Mouse (Mus musculus) lung, postnatal 4 days (tissue): Measurements from ENCODE around the gene R3hdm1.
A peak's percentile ranks its signal among the peaks of the same experiment; 100 is the strongest.
"Not testable (repeated sequence)": the region's sequence is repeated elsewhere in the genome, so short reads cannot be mapped to it uniquely, and the experiment has no call there.

Experiments used
- DNase-seq, 2 experiments: peaks; one replicate each; pipeline ENCODE4 v3.0.0; 2021

R3hdm1 gene

DNA sequence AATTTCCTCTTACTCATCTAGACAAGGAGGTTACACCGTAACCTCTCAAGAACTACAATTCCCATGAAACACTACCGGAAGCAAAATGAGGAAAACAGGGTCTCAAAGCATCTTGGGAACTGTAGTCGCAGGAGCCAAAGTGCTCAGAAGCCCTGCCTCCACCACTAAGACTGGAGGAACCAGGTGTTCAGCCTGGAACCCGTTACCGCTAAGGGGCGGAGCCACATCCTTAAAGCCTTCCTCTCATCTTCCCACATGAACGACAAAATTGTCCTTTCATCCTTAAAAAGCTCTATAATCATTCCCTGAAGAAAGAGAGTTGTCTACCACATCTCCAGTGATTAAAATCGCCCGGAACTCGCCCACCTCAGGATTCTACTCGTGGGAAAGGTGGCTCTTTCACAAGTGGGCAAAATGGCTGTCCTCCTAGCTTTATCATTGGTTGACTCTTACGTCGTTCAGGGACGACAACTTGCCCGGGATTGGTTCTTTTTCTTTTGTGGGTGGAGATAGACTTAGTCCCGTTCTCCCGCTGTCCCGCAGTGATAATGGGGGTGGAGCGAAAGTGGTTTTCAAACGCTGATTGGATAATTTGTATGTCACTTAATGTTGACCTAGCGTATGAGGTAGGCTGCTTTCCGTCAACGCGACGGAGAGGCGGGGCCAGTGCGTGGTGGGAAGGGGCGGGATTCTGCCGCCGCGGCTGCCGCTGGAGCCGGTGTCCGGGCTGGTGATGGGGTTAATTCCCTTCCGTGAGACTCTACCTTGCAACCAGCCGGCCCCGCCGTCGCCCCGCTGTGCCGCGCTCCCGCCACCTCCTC lies at the start of gene R3hdm1, which contains the start of gene Zranb3:
Gene R3hdm1 (plus strand): TSS at position 661 of the 821 bp plus-strand sequence.
Gene Zranb3 (minus strand): TSS at position 407 of the 821 bp plus-strand sequence.
- DNase-seq = peak; percentile 96 to 98

DNA sequence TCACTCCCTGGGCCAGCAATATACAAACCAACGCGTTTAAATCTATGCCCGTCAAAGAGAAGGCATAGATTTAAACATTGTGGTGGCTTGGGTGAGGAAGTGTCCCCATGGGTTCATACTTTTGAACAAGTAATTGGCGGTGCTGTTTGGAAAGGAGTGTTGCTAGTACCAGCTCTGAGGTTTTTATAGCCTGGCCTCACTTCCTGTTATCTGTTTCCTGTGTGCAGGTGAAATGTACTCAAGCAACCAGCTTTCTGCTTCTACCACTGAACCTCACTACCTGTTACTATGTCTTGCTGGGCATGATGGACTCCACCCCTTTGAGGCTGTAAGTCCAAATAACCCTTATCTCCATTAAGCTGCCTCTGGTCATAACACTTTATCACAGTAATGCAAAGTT lies 45.8 kb upstream of the R3hdm1 start:
- DNase-seq = no peak

DNA sequence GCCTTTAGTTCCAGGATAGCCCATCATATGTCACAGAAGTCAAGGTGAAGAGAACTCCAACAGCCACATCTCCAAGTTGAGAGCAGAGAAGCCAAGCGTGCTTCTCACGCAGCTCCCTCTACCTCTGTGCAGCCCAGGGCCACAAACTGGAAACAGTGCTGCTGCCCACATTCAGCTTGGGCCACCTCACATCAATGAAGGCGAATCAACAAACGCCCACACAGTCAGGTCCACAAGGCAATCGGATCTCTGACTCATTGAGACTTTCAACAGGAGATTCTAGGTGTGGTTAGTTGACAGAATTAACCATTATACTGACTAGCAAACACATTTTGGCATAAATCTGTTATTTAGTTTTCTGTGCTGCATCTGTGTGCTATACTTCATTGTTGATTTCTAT lies 44.5 kb upstream of the R3hdm1 start:
- DNase-seq = no peak

DNA sequence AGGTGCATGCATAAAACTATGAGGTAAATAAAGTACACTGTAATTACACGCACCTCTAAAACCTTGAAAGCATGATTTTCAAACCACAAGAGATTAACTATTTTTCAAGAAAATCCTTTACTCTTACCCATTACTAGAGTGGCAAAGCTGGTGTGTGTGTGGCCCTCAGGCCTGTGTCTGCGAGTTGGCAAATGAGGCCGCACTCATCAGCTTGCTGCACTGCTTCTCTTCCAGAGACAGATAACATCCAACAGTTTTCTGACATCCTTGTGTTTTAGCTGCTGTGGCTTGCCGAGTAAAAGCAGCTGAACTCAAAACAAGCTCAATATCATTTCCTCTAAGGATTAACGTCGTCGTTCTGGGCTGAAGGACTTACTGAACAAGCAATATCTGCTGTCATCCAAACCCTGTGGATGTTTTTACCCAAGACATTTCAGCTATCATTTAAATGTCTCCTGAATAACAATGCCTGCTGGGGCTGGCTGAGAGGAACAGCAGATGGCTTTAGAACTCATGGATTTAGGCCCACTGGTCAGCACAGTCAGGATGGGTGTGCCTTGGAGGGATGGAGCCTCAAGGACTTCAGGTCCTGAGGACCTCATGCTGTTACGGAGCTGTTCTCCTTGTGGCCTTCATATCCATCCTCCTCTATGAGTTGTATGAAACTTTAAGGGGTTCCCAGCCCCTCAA lies 42.3 kb upstream of the R3hdm1 start:
- DNase-seq = no peak

GRCm38 (mm10) chr1:128061401-128061800 lies 41.7 kb upstream of the R3hdm1 start:
- no peak for DNase-seq

GRCm38 (mm10) chr1:128062167-128062566 lies 40.9 kb upstream of the R3hdm1 start:
- DNase-seq = no peak

GRCm38 (mm10) chr1:128064716-128065115 lies 38.4 kb upstream of the R3hdm1 start:
- DNase-seq = no peak

GRCm38 (mm10) chr1:128068945-128069397 lies 34.1 kb upstream of the R3hdm1 start:
- DNase-seq = no peak

- DNase-seq = no peak
These were observed 33.1 kb upstream of the R3hdm1 start for GRCm38 (mm10) chr1:128070003-128070402.

DNA sequence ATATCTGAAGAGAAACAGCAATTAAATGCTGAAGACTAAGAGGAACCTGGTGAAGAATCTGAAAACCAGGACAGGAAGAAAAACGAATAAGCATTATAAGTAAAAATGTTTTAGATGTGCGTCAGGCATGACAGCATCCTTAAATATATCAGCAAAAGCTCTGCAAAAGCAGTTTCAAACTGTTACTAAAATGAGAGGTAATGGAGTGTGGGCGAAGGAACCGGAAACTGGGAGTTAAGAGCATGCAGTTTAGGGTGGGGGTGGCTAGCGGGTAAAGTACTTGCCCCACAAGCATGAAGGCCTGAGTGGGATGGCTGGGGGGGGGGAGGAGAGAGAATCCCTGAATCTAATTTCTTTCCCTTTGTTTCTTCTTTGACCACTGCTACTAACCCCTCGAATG lies 30.1 kb upstream of the R3hdm1 start:
- no peak for DNase-seq

DNA sequence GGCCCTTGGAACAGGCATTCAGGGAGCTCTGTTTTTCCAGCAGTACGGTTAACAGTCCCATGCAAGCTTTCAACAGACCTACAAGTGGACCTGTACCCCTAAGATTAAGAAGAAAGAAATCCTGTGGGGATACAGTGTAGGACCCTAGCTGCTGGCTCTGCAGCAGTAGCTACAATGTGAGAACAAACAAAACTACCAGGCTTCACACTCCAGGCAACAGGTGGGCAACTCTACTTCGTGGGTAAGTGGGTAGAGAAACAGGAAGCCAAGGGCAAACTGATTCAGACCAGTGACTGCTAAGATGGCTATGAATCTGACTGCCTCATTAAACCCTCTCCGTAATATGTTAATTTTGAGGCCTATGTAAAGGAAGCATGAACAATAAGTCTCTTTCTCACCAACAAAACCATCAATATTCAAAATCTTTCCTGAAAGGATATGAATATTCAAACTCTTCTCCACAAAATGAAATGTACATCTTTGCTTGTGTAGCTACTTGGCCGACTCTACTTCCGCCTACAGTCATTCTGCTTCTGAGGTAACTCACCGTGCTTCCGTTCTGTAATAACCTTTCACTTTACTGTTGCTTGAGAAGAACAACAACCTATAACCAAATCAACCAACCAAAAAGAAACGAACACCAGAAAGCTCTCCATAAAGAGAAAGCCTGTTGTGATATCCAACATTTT lies 26.2 kb upstream of the R3hdm1 start:
- DNase-seq = no peak

DNA sequence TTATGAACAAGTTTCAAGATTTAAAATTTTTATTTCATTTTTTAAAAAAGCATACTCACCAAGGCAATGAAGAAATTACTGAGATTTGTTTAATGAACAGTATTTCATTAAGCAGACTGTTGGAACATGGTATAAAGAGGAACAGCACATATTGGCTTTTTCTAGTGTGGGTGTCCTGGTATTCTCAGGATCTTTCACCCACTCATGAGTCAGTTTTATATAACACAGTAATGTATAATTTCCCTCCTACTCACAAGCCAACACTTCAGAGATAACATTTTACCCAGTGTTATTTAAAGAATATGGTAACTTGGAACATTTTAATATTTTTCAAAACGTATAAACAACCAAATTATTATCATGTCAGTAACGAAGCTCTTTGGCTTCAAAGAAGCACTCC lies 25.3 kb upstream of the R3hdm1 start:
- DNase-seq = no peak

DNA sequence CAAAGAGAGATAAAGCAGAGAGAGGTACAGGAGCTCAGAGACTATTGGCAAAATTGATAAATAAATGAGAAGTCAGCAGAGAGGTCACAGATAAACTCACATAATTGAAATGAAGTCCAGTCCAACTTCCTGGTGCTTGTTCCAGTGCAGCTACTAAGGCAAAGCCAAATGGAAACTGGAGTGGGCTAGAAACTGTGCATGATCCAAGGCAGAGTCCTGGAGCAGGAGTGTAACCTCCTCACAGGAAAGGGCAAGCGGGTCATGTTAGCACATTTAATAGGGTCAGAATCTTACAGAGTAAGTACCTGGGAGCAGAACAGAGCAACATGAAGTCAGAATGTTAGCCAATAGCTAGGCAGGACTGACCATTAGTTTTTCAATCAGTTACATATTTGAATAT lies 24.5 kb upstream of the R3hdm1 start:
- DNase-seq = no peak

DNA sequence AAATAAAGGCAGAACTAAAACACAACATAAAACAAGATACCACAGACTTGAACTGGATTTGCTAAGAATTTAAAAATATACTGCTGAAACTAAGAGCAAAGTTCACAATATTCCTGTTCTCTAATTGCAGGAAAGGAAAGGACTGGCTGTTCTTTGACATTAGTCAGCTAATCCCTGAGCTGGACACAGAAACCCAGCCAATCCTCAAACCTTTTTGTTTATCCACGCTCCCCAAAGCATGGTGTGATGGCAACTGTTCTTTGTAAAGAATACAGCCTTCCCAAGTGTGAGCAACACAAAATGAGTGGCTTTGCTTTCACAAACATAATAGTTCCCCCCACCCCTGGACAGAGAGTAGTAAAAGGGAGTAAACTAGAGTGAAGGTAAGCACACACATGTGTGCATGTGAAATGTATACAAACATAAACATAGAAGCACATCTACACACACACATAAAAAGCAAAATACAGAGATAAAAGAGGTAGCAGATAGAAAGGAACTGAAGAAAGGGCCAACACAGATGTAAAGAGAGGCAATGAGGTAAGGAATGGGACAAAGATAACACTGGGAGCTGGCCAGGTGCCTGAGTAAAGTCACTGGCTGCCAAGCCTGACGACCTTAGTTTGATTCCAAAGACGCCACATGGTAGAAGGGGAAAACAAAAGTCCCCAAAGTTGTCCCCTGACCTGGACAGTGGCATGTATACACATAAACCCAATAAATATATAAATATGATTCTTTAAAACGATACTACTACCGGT lies 22.0 kb upstream of the R3hdm1 start:
- no peak for DNase-seq

GRCm38 (mm10) chr1:128081873-128082272 lies 21.2 kb upstream of the R3hdm1 start:
- no peak for DNase-seq

GRCm38 (mm10) chr1:128082800-128083199 lies 20.3 kb upstream of the R3hdm1 start:
- no peak for DNase-seq

DNA sequence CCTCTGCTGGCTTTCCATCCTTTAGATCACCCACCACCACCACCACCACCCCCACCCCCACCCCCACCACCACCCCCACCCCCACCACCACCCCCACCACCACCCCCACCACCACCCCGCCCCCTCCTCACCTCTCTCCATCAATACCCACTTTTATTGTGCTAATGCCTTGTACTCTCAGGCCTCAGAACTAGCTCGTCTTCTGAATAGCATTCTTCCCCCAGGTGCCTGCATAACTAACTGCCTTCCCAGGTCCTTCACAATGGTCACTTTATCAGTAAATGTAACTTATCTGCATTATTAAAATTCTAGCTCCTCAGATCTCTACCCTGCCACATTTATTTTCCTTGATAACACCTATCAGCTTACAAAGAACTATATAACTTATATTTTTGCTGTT lies 8.4 kb upstream of the R3hdm1 start:
- DNase-seq = no peak

GRCm38 (mm10) chr1:128098309-128098708 lies 4.8 kb upstream of the R3hdm1 start:
- DNase-seq = no peak

GRCm38 (mm10) chr1:128102251-128102640 lies 855 bp upstream of the R3hdm1 start:
- DNase-seq = peak in 1 of 2 experiments; percentile 68

GRCm38 (mm10) chr1:128103520-128104088 lies 503 bp downstream of the R3hdm1 start:
- no peak for DNase-seq

GRCm38 (mm10) chr1:128120913-128121627 lies 18.0 kb downstream of the R3hdm1 start:
- DNase-seq = no peak

- not testable (repeated sequence) for DNase-seq
These were observed 33.1 kb downstream of the R3hdm1 start for GRCm38 (mm10) chr1:128136222-128136621.
